Mouse (Mus musculus): ENCODE measurements around the gene Fam20c.

Gene Fam20c

GRCm38 (mm10) chr5:138755453-138756301 is 1.4 kb downstream of the Fam20c start:
- intact Hi-C loops (cut with DNase I): loop anchor here (5.0 kb wide), 1 partner anchor 87 kb away; no protein-coding TSS in a partner anchor

GRCm38 (mm10) chr5:138756311-138757085 is 2.2 kb downstream of the Fam20c start:
- intact Hi-C loops (cut with DNase I): loop anchor here (5.0 kb wide), 1 partner anchor 86 kb away; no protein-coding TSS in a partner anchor

- intact Hi-C loops (cut with DNase I): loop anchor here (5.0 kb wide), 1 partner anchor 85 kb away; no protein-coding TSS in a partner anchor
Measured at GRCm38 (mm10) chr5:138757135-138757534, 2.8 kb downstream of the Fam20c start.

GRCm38 (mm10) chr5:138757616-138758015 is 3.3 kb downstream of the Fam20c start:
- intact Hi-C loops (cut with DNase I): loop anchor here (5.0 kb wide), 1 partner anchor 85 kb away; no protein-coding TSS in a partner anchor

GRCm38 (mm10) chr5:138758533-138758932 is 4.2 kb downstream of the Fam20c start:
- intact Hi-C loops (cut with DNase I): loop anchor here (5.0 kb wide), 1 partner anchor 84 kb away; no protein-coding TSS in a partner anchor

GRCm38 (mm10) chr5:138761836-138762334 is 7.6 kb downstream of the Fam20c start:
- intact Hi-C loops (cut with DNase I): no loop called here

GRCm38 (mm10) chr5:138762361-138762760 is 8.0 kb downstream of the Fam20c start:
- intact Hi-C loops (cut with DNase I): no loop called here

GRCm38 (mm10) chr5:138764601-138765000 is 10.3 kb downstream of the Fam20c start:
- intact Hi-C loops (cut with DNase I): no loop called here

GRCm38 (mm10) chr5:138767650-138768049 is 13.3 kb downstream of the Fam20c start:
- intact Hi-C loops (cut with DNase I): no loop called here

GRCm38 (mm10) chr5:138768704-138769103 is 14.4 kb downstream of the Fam20c start:
- intact Hi-C loops (cut with DNase I): no loop called here

GRCm38 (mm10) chr5:138769126-138769525 is 14.8 kb downstream of the Fam20c start:
- intact Hi-C loops (cut with DNase I): no loop called here

- intact Hi-C loops (cut with DNase I): no loop called here
Measured at GRCm38 (mm10) chr5:138775096-138775495, 20.8 kb downstream of the Fam20c start.

GRCm38 (mm10) chr5:138776346-138776745 is 22.0 kb downstream of the Fam20c start:
- intact Hi-C loops (cut with DNase I): no loop called here

GRCm38 (mm10) chr5:138778731-138779463 is 24.6 kb downstream of the Fam20c start:
- intact Hi-C loops (cut with DNase I): no loop called here

GRCm38 (mm10) chr5:138779655-138780054 is 25.3 kb downstream of the Fam20c start:
- intact Hi-C loops (cut with DNase I): no loop called here

GRCm38 (mm10) chr5:138782697-138783096 is 28.4 kb downstream of the Fam20c start:
- intact Hi-C loops (cut with DNase I): no loop called here

GRCm38 (mm10) chr5:138783181-138783580 is 28.9 kb downstream of the Fam20c start:
- intact Hi-C loops (cut with DNase I): no loop called here

GRCm38 (mm10) chr5:138785986-138786515 is 31.7 kb downstream of the Fam20c start:
- intact Hi-C loops (cut with DNase I): no loop called here

- intact Hi-C loops (cut with DNase I): no loop called here
Measured at GRCm38 (mm10) chr5:138787648-138788047, 33.3 kb downstream of the Fam20c start.

GRCm38 (mm10) chr5:138788481-138789211 is 34.3 kb downstream of the Fam20c start:
- intact Hi-C loops (cut with DNase I): no loop called here
